Mouse (Mus musculus) intestine, embryonic 14.5 days (tissue): ENCODE results near the gene Rbm14. TPM values are rescaled to one million over a fixed set of nuclear protein-coding genes. Genes with fewer than 3 reads are reported as not detected.
"Not testable (repeated sequence)": the region's sequence is repeated elsewhere in the genome, so short reads cannot be mapped to it uniquely, and the experiment has no call there.

Experiments
- ATAC-seq: fragments of 200-750 bp; cut with Nextera tagmentation; replicated peaks from 2 replicates; pipeline ENCODE4 v1.8.0; 2017; ENCODE audit warnings: low read depth, moderate number of reproducible peaks, moderate TSS enrichment, moderate library complexity; ENCODE audit not compliant: low FRiP score, low TSS enrichment
- DNase-seq: peaks from one replicate; pipeline ENCODE4 v3.0.0-alpha.2; 2018; ENCODE audit warnings: low spot score
- H3K27ac ChIP-seq: fragments of 300-500 bp; sonication (generic); 2 replicates; pipeline ENCODE4 v1.5.1; 2014; ENCODE audit warnings: low read depth, mild to moderate bottlenecking, control low read depth
- H3K27me3 ChIP-seq: fragments of 300-500 bp; sonication (generic); replicated peaks from 2 replicates; pipeline ENCODE4 v1.6.1; 2014; ENCODE audit warnings: low read length, control low read depth; ENCODE audit not compliant: control insufficient read depth, insufficient read depth
- H3K36me3 ChIP-seq: fragments of 300-500 bp; sonication (generic); 2 replicates; pipeline ENCODE4 v1.6.1; 2014; ENCODE audit warnings: low read length, control low read depth; ENCODE audit not compliant: control insufficient read depth, insufficient read depth
- H3K4me1 ChIP-seq: fragments of 300-500 bp; sonication (generic); replicated peaks from 2 replicates; pipeline ENCODE4 v1.6.1; 2014; ENCODE audit warnings: low read length, control low read depth, mixed read lengths; ENCODE audit not compliant: control insufficient read depth, insufficient read depth
- H3K4me2 ChIP-seq: fragments of 300-500 bp; sonication (generic); 2 replicates; pipeline ENCODE4 v1.6.1; 2014; ENCODE audit warnings: low read length
- H3K4me3 ChIP-seq: fragments of 300-500 bp; sonication (generic); 2 replicates; pipeline ENCODE4 v1.5.1; 2014; ENCODE audit warnings: low read depth, low read length, control low read depth, mixed read lengths
- H3K9ac ChIP-seq: fragments of 300-500 bp; sonication (generic); 2 replicates; pipeline ENCODE4 v1.6.1; 2014; ENCODE audit warnings: mild to moderate bottlenecking, low read length
- H3K9me3 ChIP-seq: fragments of 300-500 bp; sonication (generic); 2 replicates; pipeline ENCODE4 v1.6.1; 2016; ENCODE audit warnings: low read length, control low read depth; ENCODE audit not compliant: control insufficient read depth
- WGBS: fragments of 180-500 bp; shearing (Covaris S2); extraction: QIAGEN DNeasy Blood & Tissue Kit; methylation state at CpG from one replicate; pipeline ENCODE4 v1.1.7; 2014; 5-methylcytosine and 5-hydroxymethylcytosine counted together
- polyA plus RNA-seq: library from polyadenylated mRNA; unstranded; fragments of >200 nt; fragmentation: Nextera tagmentation; extraction: Ambion mirVana; gene quantifications from 2 replicates; pipeline ENCODE4 v1.2.1, GENCODE M21; 2014

Gene Rbm14
- polyA plus RNA-seq, 1 experiment from 2014 or later, result 82.3 TPM

DNA sequence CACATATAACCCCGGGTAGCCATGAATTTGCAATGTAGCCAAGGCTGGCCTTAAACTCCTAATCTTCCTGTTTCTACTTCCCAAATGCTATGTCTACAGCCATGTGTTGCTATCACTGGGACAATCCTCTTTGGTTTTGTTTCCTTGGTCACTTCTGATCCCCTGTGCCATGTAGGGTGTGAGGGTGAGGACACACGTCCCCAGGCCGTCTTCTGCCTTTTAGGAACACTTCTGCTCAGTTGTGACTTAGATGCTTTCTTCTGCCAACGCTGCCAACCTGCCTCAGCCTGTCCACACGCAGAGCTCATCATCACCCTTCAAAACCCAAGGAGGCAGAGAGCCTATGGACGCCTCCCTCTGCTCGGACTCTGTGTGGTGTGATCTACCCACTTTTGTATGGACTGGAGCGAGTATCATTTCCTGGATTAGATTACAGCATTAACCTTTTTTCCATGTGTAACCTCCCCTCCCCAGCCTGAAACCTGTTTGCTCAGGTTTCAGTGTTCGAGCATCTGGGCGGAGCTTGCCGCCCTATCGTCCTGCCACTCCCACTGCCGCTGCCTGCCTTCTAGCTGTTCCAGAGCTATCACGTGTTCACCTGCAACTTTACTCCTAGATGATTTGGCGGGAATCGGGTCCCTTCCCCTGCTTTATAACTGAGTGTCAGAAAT lies 17.1 kb upstream of the Rbm14 start:
- H3K36me3 ChIP-seq, result peaks cover 28% of the 10 kb centered on the region
- no peak overlapping the region for H3K4me3 ChIP-seq
- H3K4me2 ChIP-seq, result no peak overlapping the region
- 54% methylated on average over 16 of the region's 16 CpGs for WGBS
- H3K9me3 ChIP-seq, result no peaks in the 10 kb centered on the region
- no peak overlapping the region for H3K27ac ChIP-seq
- no peaks in the 10 kb centered on the region for H3K27me3 ChIP-seq
- no peaks in the 10 kb centered on the region for H3K4me1 ChIP-seq
- DNase-seq (no peak), ATAC-seq (peak; percentile 79)
- no peak overlapping the region for H3K9ac ChIP-seq

- DNase-seq, result peak; percentile 60
- no peak overlapping the region for H3K9ac ChIP-seq
- H3K9me3 ChIP-seq, result no peaks in the 10 kb centered on the region
- H3K4me3 ChIP-seq, result no peak overlapping the region
- no peak overlapping the region for H3K27ac ChIP-seq
- 70% methylated on average over 5 of the region's 5 CpGs for WGBS
- H3K4me1 ChIP-seq, result no peaks in the 10 kb centered on the region
- peaks cover 12% of the 10 kb centered on the region for H3K36me3 ChIP-seq
- 0 out of 2 replicates have a peak, but pooled peaks have one; percentile 47 for ATAC-seq
- no peaks in the 10 kb centered on the region for H3K27me3 ChIP-seq
- no peak overlapping the region for H3K4me2 ChIP-seq
Observed at GRCm38 (mm10) chr19:4820678-4821303, 9.4 kb upstream of the Rbm14 start.

DNA sequence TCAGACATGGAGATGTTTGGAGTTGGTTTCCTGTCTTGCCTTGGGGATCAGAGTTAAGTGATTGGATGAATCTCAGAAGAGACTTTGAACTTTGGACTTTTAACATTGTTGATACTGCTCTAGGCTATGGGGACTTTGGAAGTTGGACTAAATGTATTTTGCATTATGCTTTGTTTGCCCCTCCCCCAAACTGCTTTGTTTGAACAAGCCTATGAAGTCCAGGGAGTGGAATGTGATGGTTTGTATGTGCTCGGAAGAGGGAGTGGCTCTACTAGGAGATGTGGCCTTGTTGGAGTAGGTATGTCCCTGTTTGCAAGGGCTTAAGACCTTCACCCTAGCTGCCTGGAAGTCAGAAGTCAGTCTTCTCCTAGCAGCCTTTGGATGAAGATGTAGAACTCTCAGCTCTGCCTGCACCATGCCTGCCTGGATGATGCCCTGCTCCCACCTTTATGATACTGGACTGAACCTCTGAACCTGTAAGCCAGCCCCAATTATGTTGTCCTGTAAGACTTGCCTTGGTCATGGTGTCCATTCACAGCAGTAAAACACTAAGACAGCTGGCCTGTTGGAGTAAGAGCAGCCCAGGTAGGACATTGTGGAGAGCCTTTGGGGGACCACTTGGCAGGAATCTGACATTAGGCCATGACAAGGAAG lies 5.9 kb upstream of the Rbm14 start:
- ATAC-seq, result peak; percentile 69; the same call in 1 of the 2 replicates
- no peaks in the 10 kb centered on the region for H3K9me3 ChIP-seq
- H3K4me1 ChIP-seq, result 0 out of 2 replicates have a peak, but pooled peaks cover 2% of the 10 kb centered on the region
- no peak overlapping the region for H3K4me3 ChIP-seq
- no peak overlapping the region for H3K4me2 ChIP-seq
- H3K27me3 ChIP-seq, result no peaks in the 10 kb centered on the region
- WGBS, result 45% methylated on average over 1 of the region's 1 CpGs
- DNase-seq, result peak; percentile 54
- H3K9ac ChIP-seq, result no peak overlapping the region
- no peaks in the 10 kb centered on the region for H3K36me3 ChIP-seq
- no peak overlapping the region for H3K27ac ChIP-seq

DNA sequence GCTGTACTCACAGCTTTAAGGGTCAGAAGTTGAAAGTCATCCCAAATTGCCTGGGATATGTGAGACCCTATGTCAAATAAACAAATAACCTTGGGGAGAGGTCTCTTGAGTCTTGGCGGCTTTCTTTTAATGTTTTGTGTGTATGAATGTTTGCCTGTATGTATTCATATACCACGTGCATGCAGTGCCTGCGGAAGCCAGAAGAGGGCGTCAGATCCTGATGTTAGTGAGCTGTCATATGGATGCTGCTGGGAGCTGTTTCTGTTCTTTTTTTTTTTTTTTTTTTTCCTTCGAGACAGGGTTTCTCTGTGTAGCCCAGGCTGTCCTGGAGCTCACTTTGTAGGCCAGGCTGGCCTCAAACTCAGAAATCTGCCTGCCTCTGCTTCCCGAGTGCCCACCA lies 1.6 kb upstream of the Rbm14 start:
- Histone ChIP-seq H3K9me3 (no peaks in the 10 kb centered on the region), H3K4me3 (no peak overlapping the region), H3K9ac (no peak overlapping the region), H3K27ac (no peak overlapping the region), H3K27me3 (no peaks in the 10 kb centered on the region), H3K4me2 (no peak overlapping the region), H3K4me1 (peaks cover 14% of the 10 kb centered on the region; the same call in 1 of the 2 replicates), H3K36me3 (no peaks in the 10 kb centered on the region)
- peak; percentile 61 for DNase-seq
- 84% methylated on average over 6 of the region's 6 CpGs for WGBS
- no peak for ATAC-seq

- WGBS, result 74% methylated on average over 8 of the region's 8 CpGs
- not testable (repeated sequence) for H3K9me3 ChIP-seq
Observed at GRCm38 (mm10) chr19:4812334-4812949, 1.0 kb upstream of the Rbm14 start.

DNA sequence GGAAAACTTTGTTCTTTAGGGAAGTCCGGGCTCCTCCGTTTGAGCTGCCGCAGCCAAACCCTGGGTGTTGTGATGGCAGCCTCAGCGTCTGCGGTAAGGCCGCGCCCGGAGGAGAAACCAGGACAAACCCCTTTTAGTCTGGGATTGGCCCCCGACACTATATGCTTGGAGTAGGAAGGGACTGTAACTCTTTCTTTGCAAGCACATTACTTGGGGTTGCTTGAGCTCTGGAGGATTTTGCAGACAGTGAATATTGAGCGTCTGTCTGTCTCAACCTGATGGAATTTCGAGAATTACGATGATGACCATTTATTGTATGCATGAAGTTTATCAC lies 442 bp upstream of the Rbm14 start:
- Histone ChIP-seq H3K4me2 (peak overlapping the region; percentile 64), H3K9ac (peak overlapping the region; percentile 72), H3K36me3 (no peaks in the 10 kb centered on the region), H3K27ac (peak overlapping the region; percentile 94), H3K4me1 (peaks cover 14% of the 10 kb centered on the region; the same call in 1 of the 2 replicates), H3K27me3 (no peaks in the 10 kb centered on the region), H3K9me3 (no peaks in the 10 kb centered on the region), H3K4me3 (peak overlapping the region; percentile 97)
- peak; percentile 61 for ATAC-seq
- no peak for DNase-seq
- WGBS, result 3% methylated on average over 12 of the region's 12 CpGs

More at GRCm38 (mm10) chr19:4812334-4812949, 1.0 kb upstream of the Rbm14 start:
- DNase-seq, result peak; percentile 52
- Histone ChIP-seq H3K27ac (peak overlapping the region; percentile 94), H3K9ac (peak overlapping the region; percentile 72), H3K4me3 (peak overlapping the region; percentile 97), H3K4me1 (peaks cover 14% of the 10 kb centered on the region; the same call in 1 of the 2 replicates), H3K4me2 (peak overlapping the region; percentile 64)
- not testable (repeated sequence) for H3K36me3 ChIP-seq, ATAC-seq, H3K27me3 ChIP-seq

GRCm38 (mm10) chr19:4810746-4811062 lies 730 bp downstream of the Rbm14 start:
- Histone ChIP-seq H3K4me2 (peak overlapping the region; percentile 95), H3K27me3 (no peaks in the 10 kb centered on the region), H3K9ac (peak overlapping the region; percentile 82), H3K27ac (peak overlapping the region; percentile 94), H3K4me1 (peaks cover 14% of the 10 kb centered on the region; the same call in 1 of the 2 replicates), H3K36me3 (no peaks in the 10 kb centered on the region), H3K4me3 (peak overlapping the region; percentile 97), H3K9me3 (no peaks in the 10 kb centered on the region)
- DNase-seq, result no peak
- no peak for ATAC-seq
- WGBS, result under 1% methylated on average over 17 of the region's 17 CpGs

DNA sequence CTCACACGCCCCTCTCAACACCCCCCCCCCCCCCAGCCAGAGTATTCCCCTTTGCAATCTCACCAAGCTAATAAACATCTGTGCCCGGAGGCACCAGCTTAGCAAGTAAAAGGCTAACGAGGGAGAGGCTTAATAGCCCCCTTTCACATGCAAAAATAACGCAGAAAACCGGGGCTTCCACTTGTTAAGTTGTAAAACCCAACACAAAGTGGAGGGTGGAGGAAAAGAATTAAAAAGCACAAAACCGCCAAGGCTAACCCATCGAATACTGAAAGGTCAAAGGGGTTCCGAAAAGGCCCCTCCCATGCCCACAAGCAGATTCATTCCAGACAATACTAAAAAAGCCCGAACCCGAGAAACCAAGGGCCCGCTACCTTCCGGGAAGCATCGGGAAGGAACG lies 1.1 kb downstream of the Rbm14 start:
- DNase-seq, result no peak
- Histone ChIP-seq H3K4me3 (peak overlapping the region; percentile 97), H3K27me3 (no peaks in the 10 kb centered on the region), H3K4me1 (peaks cover 14% of the 10 kb centered on the region; the same call in 1 of the 2 replicates), H3K36me3 (no peaks in the 10 kb centered on the region), H3K9me3 (no peaks in the 10 kb centered on the region), H3K4me2 (peak overlapping the region; percentile 95), H3K27ac (0 out of 2 replicates have a peak overlapping the region, but pooled peaks have one; percentile 94), H3K9ac (peak overlapping the region; percentile 82)
- ATAC-seq, result no peak
- under 1% methylated on average over 14 of the region's 14 CpGs for WGBS
